ENCODE assay signal across 14 mouse cellular contexts in the genomic region with DNA sequence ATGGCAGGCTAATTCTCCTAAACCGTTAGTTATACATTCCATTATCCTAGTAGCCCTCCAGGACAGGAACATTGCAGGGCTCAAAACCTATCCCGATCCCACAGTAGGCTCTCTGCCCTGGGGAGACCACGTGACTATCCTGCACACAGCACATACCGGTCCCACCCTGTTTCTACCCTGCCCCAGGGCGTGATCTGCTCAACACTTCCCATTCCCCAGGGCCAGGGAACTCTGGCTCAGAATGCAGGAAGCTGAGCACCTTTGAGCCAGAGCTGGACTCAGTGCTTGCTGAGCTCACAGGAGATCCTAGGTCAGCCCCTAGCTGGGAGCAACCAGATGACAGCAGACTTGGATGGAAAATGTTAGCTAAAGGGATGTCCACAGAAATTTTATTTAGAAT. TPM values are rescaled to one million over a fixed set of nuclear protein-coding genes. Genes with fewer than 3 reads are reported as not detected.
A peak's percentile ranks its signal among the peaks of the same experiment; 100 is the strongest.
DNase-seq lines count a peak whose midpoint lies in the region; ATAC-seq lines count a peak whose summit lies in the region.
"Had no signal": no experiment of that assay in that cellular context is flagged by ENCODE, and none has a peak within 500 bp of the region (broad histone marks: within the 10 kb centered on the region; RNA-seq: fewer than 3 reads in every experiment).

No protein-coding gene starts in this region.

- no peaks in the 10 kb centered on the region for H3K36me3 ChIP-seq in heart, embryonic 16.5 days (ENCODE audit: control insufficient read depth, insufficient read depth)
- H3K36me3 ChIP-seq: forebrain, embryonic 10.5 days; liver, embryonic 13.5 days; midbrain, embryonic 15.5 days had no signal

- DNase-seq in gastrocnemius, adult 18-20 months (ENCODE audit: low spot score), result peak; percentile 75
- no peak for DNase-seq in gastrocnemius, postnatal 4 days (ENCODE audit: low spot score in 2 of 2)
- DNase-seq in testis, postnatal 14 days (ENCODE audit: low spot score), result peak; percentile 27
- DNase-seq in testis, postnatal 10 days (ENCODE audit: low spot score), result no peak
- DNase-seq in yolk sac, embryonic 10.5 days (ENCODE audit: low spot score), result peak; percentile 55
- DNase-seq: layer of hippocampus, adult 9-11 months; liver, embryonic 13.5 days had no signal

- WGBS in heart, embryonic 16.5 days, result 40% methylated on average over 5 of the region's 5 CpGs

- H3K9ac ChIP-seq in heart, embryonic 16.5 days (ENCODE audit: low read length), result 0 out of 2 replicates have a peak overlapping the region, but pooled peaks have one; percentile 9
- H3K9ac ChIP-seq: liver, embryonic 13.5 days; midbrain, embryonic 15.5 days had no signal

- no peak overlapping the region for H3K27ac ChIP-seq in heart, embryonic 16.5 days (ENCODE audit: low read length)
- H3K27ac ChIP-seq: forebrain, embryonic 10.5 days; midbrain, embryonic 15.5 days had no signal

- H3K27me3 ChIP-seq in heart, embryonic 16.5 days (ENCODE audit: control insufficient read depth, insufficient read depth, low read length), result no peaks in the 10 kb centered on the region
- H3K27me3 ChIP-seq: liver, embryonic 13.5 days; midbrain, embryonic 15.5 days had no signal

- H3K4me3 ChIP-seq in heart, embryonic 16.5 days (ENCODE audit: low read length), result no peak overlapping the region
- H3K4me3 ChIP-seq: forebrain, embryonic 10.5 days; liver, embryonic 13.5 days; midbrain, embryonic 15.5 days had no signal

- H3K4me2 ChIP-seq in heart, embryonic 16.5 days (ENCODE audit: low read depth, low read length), result no peak overlapping the region
- H3K4me2 ChIP-seq: liver, embryonic 13.5 days; midbrain, embryonic 15.5 days had no signal

- H3K9me3 ChIP-seq in heart, embryonic 16.5 days (replicated peaks; ENCODE audit: control insufficient read depth, low read length), result peaks cover 2% of the 10 kb centered on the region; the same call in 1 of the 2 replicates
- H3K9me3 ChIP-seq: forebrain, embryonic 10.5 days; liver, embryonic 13.5 days; midbrain, embryonic 15.5 days had no signal

- H3K4me1 ChIP-seq in heart, embryonic 16.5 days (ENCODE audit: control insufficient read depth, insufficient read depth, low read length), result peaks cover 10% of the 10 kb centered on the region

- ATAC-seq in heart, embryonic 16.5 days (replicated peaks; ENCODE audit: extremely low read depth, insufficient read depth, low FRiP score), result no peak
- no peak for ATAC-seq in CD4-positive, CD25-positive, alpha-beta regulatory T cell, adult 4 months
- no peak for ATAC-seq in granulocyte monocyte progenitor cell, adult 5-6 weeks (replicated peaks; ENCODE audit: poor library complexity, severe bottlenecking)
- ATAC-seq: midbrain, embryonic 15.5 days had no signal

RNA-seq across cellular contexts. Expression of a gene that starts 10.2 kb away (rescaled TPM):
- under 1 TPM in 1 of 2 experiments, not detected in 1; 0.16 TPM for total RNA-seq in gastrocnemius, adult 18-20 months (2021)
- total RNA-seq in gastrocnemius, postnatal 4 days (2021), result not detected
- 0.16 TPM in 1 of 2 replicates, not detected in the other for polyA plus RNA-seq in heart, embryonic 16.5 days (2015; fragmentation: Nextera tagmentation; extraction: Ambion mirVana)
- polyA plus RNA-seq in CD4-positive, CD25-positive, alpha-beta regulatory T cell, adult 4 months (2017; shearing (Covaris generic)), result not detected
- not detected in 2 replicates for total RNA-seq in granulocyte monocyte progenitor cell, adult 5-6 weeks (2014; fragmentation: Nextera tagmentation)
- not detected in 2 replicates for total RNA-seq in granulocyte monocyte progenitor cell, adult 5-6 weeks (2017)
- total RNA-seq: hematopoietic stem cell, adult 5-6 weeks had no signal
- polyA plus RNA-seq: forebrain, embryonic 10.5 days; liver, embryonic 13.5 days; midbrain, embryonic 15.5 days; stomach, embryonic 14.5 days had no signal

RNA-seq across cellular contexts. Expression of a gene that starts 27.5 kb away (rescaled TPM):
- 10 to 100 TPM; 31.0 to 37.1 TPM for total RNA-seq in gastrocnemius, adult 18-20 months (2021)
- total RNA-seq in gastrocnemius, postnatal 4 days (2021), result 10 to 100 TPM; 50.8 to 50.9 TPM
- polyA plus RNA-seq in heart, embryonic 16.5 days (2015; fragmentation: Nextera tagmentation; extraction: Ambion mirVana), result 7.7 and 8.1 TPM in 2 replicates
- polyA plus RNA-seq in CD4-positive, CD25-positive, alpha-beta regulatory T cell, adult 4 months (2017; shearing (Covaris generic)), result 10 to 100 TPM; 37.5 to 38.5 TPM
- 48.6 and 54.5 TPM in 2 replicates for total RNA-seq in granulocyte monocyte progenitor cell, adult 5-6 weeks (2014; fragmentation: Nextera tagmentation)
- 29.7 and 33.1 TPM in 2 replicates for total RNA-seq in granulocyte monocyte progenitor cell, adult 5-6 weeks (2017)

Comparison
In these comparisons a context has a peak if more than half of its experiments do, and no peak if none do; other contexts are left out.
1. DNase-seq: peak in gastrocnemius, adult 18-20 months (single experiment), testis, postnatal 14 days (single experiment) and yolk sac, embryonic 10.5 days (single experiment); none in gastrocnemius, postnatal 4 days (0 of 2) and testis, postnatal 10 days (single experiment).